Mouse (Mus musculus) midbrain, embryonic 14.5 days (tissue): ENCODE results near the gene Six3. TPM values are rescaled to one million over a fixed set of nuclear protein-coding genes. Genes with fewer than 3 reads are reported as not detected.

Source experiments
- ATAC-seq: fragments of 200-750 bp; cut with Nextera tagmentation; 2 replicates; pipeline ENCODE4 v1.8.0; 2017; ENCODE audit warnings: moderate number of reproducible peaks, moderate library complexity; ENCODE audit not compliant: low FRiP score, low TSS enrichment
- DNase-seq: peaks from one replicate; pipeline ENCODE4 v3.0.0-alpha.2; 2015
- H3K27ac ChIP-seq: fragments of 300-500 bp; sonication (generic); replicated peaks from 2 replicates; pipeline ENCODE4 v1.5.1; 2014; ENCODE audit warnings: mild to moderate bottlenecking, low read depth, low read length, moderate library complexity
- H3K27me3 ChIP-seq: fragments of 300-500 bp; sonication (generic); 2 replicates; pipeline ENCODE4 v1.6.1; 2014; ENCODE audit warnings: low read length, control low read depth, mixed read lengths; ENCODE audit not compliant: control insufficient read depth, insufficient read depth
- H3K36me3 ChIP-seq: fragments of 300-500 bp; sonication (generic); 2 replicates; pipeline ENCODE4 v1.6.1; 2014; ENCODE audit warnings: low read length, control low read depth; ENCODE audit not compliant: control insufficient read depth, insufficient read depth
- H3K4me1 ChIP-seq: fragments of 300-500 bp; sonication (generic); 2 replicates; pipeline ENCODE4 v1.6.1; 2014; ENCODE audit warnings: mild to moderate bottlenecking, antibody characterized with exemption, low read length, control low read depth; ENCODE audit not compliant: control insufficient read depth, insufficient read depth
- H3K4me2 ChIP-seq: fragments of 300-500 bp; sonication (generic); 2 replicates; pipeline ENCODE4 v1.6.1; 2014; ENCODE audit warnings: mild to moderate bottlenecking, low read length, moderate library complexity
- H3K4me3 ChIP-seq: fragments of 300-500 bp; sonication (generic); replicated peaks from 2 replicates; pipeline ENCODE4 v1.5.1; 2014; ENCODE audit warnings: low read depth, low read length
- H3K9ac ChIP-seq: fragments of 300-500 bp; sonication (generic); replicated peaks from 2 replicates; pipeline ENCODE4 v1.6.1; 2014; ENCODE audit warnings: mild to moderate bottlenecking, low read length, moderate library complexity
- H3K9me3 ChIP-seq: fragments of 300-500 bp; sonication (generic); 2 replicates; pipeline ENCODE4 v1.6.1; 2016; ENCODE audit warnings: low read length, control low read depth, mixed read lengths; ENCODE audit not compliant: control insufficient read depth
- WGBS: fragments of 180-500 bp; shearing (Covaris S2); extraction: QIAGEN DNeasy Blood & Tissue Kit; methylation state at CpG from one replicate; pipeline ENCODE4 v1.1.7; 2014; 5-methylcytosine and 5-hydroxymethylcytosine counted together
- polyA plus RNA-seq: library from polyadenylated mRNA; unstranded; fragments of >200 nt; fragmentation: Nextera tagmentation; extraction: Ambion mirVana; gene quantifications from 2 replicates; pipeline ENCODE4 v1.2.1, GENCODE M21; 2014

Gene Six3
- polyA plus RNA-seq, 1 experiment from 2014 or later = 19.9 TPM

DNA sequence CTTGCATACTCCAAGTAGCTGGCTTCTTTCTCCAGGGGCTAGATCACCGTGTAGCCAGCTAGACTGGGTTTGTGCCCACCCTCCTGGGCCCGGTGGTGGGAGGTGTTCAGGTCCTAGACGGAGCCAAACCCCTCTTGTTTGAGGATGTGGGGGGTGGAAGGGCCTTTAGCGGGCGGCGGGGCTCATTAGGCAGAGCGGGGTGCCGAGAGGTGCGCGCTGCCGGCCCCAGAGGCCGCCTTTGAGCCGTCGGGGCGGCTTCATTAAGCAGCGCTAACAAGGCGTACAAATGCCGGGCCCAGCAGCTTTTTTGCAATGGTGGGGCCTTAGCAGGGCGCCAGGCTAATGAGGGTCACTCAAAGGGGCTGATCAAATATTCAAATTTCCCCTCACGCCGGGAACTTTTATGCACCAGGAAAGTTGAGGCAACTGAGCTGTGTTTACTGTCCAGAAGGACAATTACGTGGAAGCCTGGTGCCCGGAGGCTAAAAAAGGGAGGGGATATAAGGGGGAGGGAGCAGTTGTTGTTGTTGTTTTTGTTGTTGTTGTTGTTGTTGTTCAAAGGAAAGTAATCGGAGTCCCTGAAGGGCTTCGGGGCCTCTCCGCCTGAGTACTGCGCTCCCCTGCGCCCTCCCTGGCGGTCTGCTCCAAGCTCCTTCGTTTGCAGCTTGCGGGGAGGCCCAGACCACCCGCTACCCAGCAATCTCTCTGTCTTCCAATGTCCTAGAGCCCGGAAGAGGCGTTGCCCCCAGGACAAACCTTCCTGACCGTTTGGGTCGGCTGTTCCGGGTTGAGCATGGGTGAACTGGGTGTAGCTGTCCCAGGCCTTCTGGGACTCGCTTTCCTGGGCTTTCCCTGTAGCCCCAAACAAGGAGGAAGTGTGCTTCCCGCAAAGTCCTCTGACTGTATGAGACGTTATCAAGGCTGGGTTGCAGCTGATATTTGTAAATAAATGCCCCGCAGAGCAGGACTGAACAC lies 3.4 kb downstream of the Six3 start:
- Histone ChIP-seq H3K36me3 (no peaks in the 10 kb centered on the region), H3K27ac (peak overlapping the region; percentile 75), H3K4me1 (0 out of 2 replicates have a peak, but pooled peaks cover 4% of the 10 kb centered on the region), H3K9ac (peak overlapping the region; percentile 48; the same call in 1 of the 2 replicates), H3K9me3 (no peaks in the 10 kb centered on the region), H3K4me2 (peak overlapping the region; percentile 48), H3K4me3 (peak overlapping the region; percentile 28), H3K27me3 (peaks cover 100% of the 10 kb centered on the region)
- no peak for ATAC-seq
- WGBS = under 1% methylated on average over 41 of the region's 41 CpGs
- DNase-seq = no peak

DNA sequence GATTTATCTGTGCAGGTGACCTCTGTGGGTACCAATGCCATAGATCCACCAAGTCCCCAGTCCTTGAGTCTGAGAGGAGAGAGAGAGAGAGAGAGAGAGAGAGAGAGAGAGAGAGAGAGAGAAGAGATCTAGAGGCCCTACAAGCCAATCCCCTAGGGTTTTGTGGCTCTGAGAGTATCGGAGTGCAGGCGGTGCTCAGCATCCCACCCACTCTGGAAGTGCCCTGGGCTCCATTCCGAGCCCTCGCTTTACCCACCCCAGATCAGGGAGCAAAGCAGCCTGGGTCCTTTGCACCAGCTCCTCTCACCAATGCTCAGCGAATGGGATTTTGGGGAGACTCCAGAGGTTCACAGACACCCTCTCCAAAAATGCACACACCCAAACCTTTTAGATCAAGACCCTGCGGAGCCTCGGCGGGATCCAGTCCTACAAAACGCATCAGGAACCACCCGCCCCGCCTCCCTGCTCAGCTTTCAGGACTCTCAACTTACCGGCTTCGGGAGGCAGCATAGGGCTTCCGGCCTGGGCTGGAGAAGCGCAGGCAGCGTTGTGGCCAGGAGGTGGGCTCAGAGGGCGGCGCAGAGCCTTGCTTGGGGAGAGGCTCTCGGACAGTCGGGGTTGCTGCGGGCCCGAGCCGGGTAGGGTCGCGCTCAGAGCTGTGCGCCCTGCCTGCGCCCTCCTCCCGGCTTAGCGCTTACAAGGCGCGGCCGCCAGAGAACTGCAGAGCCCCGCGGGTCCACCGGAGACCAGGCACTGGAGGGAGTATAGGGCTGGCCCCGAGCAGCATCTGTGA lies 4.4 kb downstream of the Six3 start:
- Histone ChIP-seq H3K4me2 (peak overlapping the region; percentile 48), H3K27me3 (peaks cover 100% of the 10 kb centered on the region), H3K9me3 (no peaks in the 10 kb centered on the region), H3K4me3 (peak overlapping the region; percentile 28), H3K4me1 (0 out of 2 replicates have a peak, but pooled peaks cover 4% of the 10 kb centered on the region), H3K9ac (peak overlapping the region; percentile 48; the same call in 1 of the 2 replicates), H3K27ac (peak overlapping the region; percentile 75), H3K36me3 (no peaks in the 10 kb centered on the region)
- under 1% methylated on average over 36 of the region's 36 CpGs for WGBS
- DNase-seq (peak; percentile 38), ATAC-seq (no peak)

DNA sequence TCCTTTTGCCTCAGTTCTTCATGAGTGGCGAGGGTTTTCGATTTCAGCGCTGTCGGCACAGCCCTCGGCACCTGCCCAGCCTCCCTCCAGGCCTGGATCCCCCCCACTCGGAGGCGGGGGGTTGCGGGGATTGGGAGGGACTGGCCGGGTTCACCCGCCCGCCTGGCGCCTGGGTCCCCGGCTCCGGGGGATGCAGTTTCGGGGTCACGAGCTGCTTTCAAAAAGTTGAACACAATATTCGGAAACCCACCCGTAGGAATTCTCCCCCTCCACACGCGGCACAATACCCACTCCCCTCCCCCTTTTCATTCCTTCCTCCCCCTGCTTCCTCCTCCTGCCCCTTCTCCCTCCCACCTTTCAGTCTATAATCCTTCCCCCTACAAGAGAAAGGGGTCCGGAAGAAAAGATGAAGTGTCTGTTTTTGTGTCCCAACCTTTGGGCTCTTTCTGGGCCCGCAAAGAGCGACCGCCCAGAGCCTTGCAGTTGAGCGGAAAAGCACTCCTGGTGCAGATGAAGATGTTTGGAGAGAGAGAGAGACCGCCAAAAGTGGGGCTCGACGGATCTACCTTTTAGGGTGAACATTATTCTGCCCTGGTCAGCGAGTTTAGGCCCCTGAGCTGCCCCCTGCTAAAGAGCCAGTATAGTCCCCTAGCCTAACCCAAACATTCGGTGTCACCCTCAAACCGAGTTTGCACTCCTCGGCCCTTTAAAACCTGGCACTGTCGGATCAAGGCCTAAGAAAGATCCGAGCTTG lies 5.1 kb downstream of the Six3 start:
- H3K4me3 ChIP-seq = peak overlapping the region; percentile 28
- H3K27me3 ChIP-seq = peaks cover 93% of the 10 kb centered on the region
- H3K9ac ChIP-seq = peak overlapping the region; percentile 48; the same call in 1 of the 2 replicates
- peak overlapping the region; percentile 75 for H3K27ac ChIP-seq
- DNase-seq (no peak), ATAC-seq (no peak)
- 0 out of 2 replicates have a peak, but pooled peaks cover 4% of the 10 kb centered on the region for H3K4me1 ChIP-seq
- no peaks in the 10 kb centered on the region for H3K9me3 ChIP-seq
- under 1% methylated on average over 34 of the region's 34 CpGs for WGBS
- peak overlapping the region; percentile 48 for H3K4me2 ChIP-seq
- no peaks in the 10 kb centered on the region for H3K36me3 ChIP-seq

DNA sequence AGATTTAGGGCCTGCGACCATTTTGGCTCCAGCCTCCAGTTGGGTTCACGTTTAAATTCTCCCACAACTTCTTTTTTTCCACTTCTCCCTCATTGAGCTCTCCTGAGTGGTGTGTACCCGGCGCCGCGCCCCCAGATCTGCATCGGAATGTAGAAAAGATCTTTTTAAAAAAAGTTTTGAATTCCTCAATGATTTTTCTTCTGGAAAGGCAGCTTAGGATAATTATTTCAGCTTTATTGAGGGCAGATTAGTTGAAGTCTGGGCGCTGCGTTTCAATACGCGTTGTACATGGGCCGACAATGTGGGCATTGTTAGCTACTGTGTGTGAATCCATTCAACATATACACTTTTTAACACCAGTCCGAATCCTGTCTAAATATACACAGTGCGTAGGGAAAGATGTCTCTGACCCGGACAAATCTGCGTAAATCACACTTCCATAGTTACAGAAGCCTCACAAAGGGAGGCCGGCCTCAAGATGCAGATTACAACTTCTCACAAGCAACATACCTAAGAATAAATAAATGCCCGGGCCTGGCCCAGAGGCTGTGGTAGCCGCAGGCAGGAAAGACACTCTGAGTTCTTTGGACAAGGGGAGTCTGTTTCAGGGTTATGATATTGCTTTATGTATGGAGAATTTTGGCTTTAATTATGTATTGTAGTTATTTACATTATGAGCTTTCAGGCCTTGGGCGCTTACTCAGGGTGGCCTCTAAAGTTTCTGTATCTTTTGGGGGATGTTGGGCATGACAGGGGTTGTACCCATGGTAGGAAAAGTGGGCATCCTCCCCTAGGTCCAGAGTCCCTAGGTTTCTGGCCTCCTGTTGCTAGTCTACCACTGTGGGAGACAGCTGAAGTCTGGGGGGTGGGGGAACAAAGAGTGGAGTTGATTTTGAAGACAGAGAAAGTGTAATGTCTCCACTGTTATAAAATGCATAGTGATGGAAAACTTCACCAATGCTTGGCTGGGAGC lies 6.0 kb downstream of the Six3 start:
- no peak for ATAC-seq
- no peaks in the 10 kb centered on the region for H3K9me3 ChIP-seq
- H3K9ac ChIP-seq = no peak overlapping the region; the same call in 1 of the 2 replicates
- H3K27me3 ChIP-seq = peaks cover 85% of the 10 kb centered on the region
- H3K4me2 ChIP-seq = peak overlapping the region; percentile 48
- H3K36me3 ChIP-seq = no peaks in the 10 kb centered on the region
- H3K27ac ChIP-seq = peak overlapping the region; percentile 75
- WGBS = 3% methylated on average over 20 of the region's 20 CpGs
- DNase-seq = no peak
- H3K4me3 ChIP-seq = peak overlapping the region; percentile 28; the same call in 1 of the 2 replicates
- 0 out of 2 replicates have a peak, but pooled peaks cover 4% of the 10 kb centered on the region for H3K4me1 ChIP-seq

DNA sequence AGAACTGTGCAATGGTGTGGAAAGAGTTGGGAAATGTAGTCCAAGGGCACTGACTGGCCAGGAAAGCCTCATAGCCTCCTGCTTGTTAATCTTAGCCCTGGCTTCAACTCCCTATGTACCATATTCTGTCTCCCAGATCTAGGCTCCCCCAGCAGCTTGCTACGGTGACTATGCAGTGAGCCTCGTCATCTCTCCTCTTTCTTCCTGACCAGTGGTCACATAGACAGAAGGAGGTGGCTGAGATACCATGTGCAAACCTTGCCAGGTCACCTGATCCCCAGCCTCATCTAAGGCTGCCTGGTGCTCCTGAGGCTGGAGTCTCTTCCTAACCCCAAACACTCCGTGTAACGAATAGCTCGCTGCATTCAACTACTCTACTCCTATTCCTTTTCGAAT lies 6.7 kb downstream of the Six3 start:
- peak overlapping the region; percentile 48 for H3K4me2 ChIP-seq
- H3K27ac ChIP-seq = peak overlapping the region; percentile 75
- H3K9ac ChIP-seq = no peak overlapping the region; the same call in 1 of the 2 replicates

DNA sequence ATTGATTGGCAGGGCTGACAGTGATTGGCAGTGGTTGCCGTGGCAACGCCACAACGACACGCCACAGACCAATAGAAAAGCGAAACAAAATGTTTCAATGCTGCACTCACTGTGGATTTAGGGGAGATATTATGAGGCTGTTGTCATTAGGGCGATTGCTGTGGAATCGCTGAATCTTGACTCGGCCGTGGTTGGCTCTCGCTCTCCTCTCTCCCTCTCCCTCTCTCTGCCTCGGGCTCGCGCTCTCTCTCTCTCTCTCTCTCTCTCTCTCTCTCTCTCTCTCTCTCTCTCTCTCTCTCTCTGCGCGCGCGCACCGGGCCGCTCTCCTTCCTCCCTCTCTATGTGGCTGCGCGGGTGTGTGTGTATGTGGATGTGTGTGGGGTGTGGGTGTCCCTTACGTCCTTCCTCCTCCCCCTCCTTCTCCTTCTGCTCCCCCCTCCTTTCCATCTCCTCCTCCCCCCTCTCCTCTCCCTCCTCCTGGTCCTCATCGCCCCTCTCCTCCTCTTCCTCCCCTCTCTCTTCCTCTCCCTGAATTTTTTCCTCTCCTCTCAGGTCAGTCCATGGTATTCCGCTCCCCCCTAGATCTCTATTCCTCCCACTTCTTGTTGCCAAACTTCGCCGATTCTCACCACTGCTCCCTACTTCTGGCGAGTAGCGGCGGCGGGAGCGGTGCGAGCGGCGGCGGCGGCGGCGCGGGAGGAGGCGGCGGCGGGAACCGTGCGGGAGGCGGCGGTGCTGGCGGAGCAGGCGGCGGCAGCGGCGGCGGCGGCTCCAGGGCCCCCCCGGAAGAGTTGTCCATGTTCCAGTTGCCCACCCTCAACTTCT lies 7.5 kb downstream of the Six3 start:
- H3K27me3 ChIP-seq = peaks cover 80% of the 10 kb centered on the region
- H3K4me3 ChIP-seq = peak overlapping the region; percentile 29
- ATAC-seq (no peak), DNase-seq (peak; percentile 67)
- H3K4me1 ChIP-seq = 0 out of 2 replicates have a peak, but pooled peaks cover 4% of the 10 kb centered on the region
- H3K4me2 ChIP-seq = peak overlapping the region; percentile 48
- WGBS = 0% methylated on average over 49 of the region's 54 CpGs
- H3K27ac ChIP-seq = peak overlapping the region; percentile 80
- H3K9ac ChIP-seq = peak overlapping the region; percentile 55
- H3K36me3 ChIP-seq = no peaks in the 10 kb centered on the region
- no peaks in the 10 kb centered on the region for H3K9me3 ChIP-seq

More for the DNA sequence above, 6.7 kb downstream of the Six3 start:
- H3K36me3 ChIP-seq = no peaks in the 10 kb centered on the region
- ATAC-seq (no peak), DNase-seq (no peak)
- H3K4me3 ChIP-seq = no peak overlapping the region
- H3K27me3 ChIP-seq = peaks cover 82% of the 10 kb centered on the region
- H3K4me1 ChIP-seq = 0 out of 2 replicates have a peak, but pooled peaks cover 4% of the 10 kb centered on the region
- no peaks in the 10 kb centered on the region for H3K9me3 ChIP-seq
- WGBS = 1% methylated on average over 6 of the region's 6 CpGs
